Mouse (Mus musculus): ENCODE results near the gene Slc25a26.

DNA sequence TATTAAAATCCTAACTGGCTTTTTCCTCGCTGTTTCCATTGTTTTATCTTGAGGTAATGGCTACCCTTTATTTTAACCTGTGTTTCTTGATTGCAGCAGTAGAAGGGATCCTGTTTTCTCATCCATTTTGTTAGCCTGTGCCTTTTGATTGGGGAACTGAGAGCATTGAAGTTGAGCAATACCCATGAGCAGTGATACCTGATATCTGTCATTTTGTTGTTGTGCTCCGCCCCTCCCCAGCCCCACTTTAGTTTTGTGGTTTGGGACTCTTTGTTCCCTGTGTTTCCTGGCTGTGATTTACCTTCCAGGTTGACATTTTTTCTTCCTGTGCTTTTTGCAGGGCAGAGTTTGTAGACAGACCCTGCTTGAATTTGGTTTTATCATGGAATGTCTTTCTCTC lies 67.9 kb downstream of the Slc25a26 start:
- TF ChIP-seq CTCF (IDR thresholded peaks at IDR 0.05; ENCODE audit: borderline replicate concordance, extremely low read depth, insufficient read depth, insufficient read length): no peak
- no peak for TF ChIP-seq POLR2A (IDR thresholded peaks at IDR 0.05; ENCODE audit: borderline replicate concordance, extremely low read depth, insufficient read depth, insufficient read length, poor library complexity, severe bottlenecking)
